Mouse (Mus musculus): ENCODE data around the gene Rpgr.

The Rpgr gene

DNA sequence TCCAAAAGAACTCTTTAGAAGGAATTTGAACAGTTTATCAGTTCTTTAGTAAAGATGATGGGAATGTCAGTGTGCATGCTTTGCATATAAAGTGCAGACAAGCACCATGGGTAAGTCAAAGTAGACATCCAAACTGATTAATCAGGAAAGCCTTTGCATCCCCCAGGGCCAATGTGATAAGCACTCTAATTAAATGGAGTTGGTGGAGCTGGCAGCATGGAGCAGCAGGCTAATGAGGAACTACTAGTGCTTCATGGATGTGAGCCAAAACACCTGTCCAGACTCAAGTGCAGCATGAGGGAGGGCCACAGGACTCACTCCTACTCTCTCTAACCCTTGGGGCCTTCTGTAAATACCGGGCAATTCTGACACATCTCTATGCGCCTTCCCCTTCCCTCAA lies 145.2 kb downstream of the Rpgr start:
- no peak for DNase-seq (ENCODE audit: low read depth)

DNA sequence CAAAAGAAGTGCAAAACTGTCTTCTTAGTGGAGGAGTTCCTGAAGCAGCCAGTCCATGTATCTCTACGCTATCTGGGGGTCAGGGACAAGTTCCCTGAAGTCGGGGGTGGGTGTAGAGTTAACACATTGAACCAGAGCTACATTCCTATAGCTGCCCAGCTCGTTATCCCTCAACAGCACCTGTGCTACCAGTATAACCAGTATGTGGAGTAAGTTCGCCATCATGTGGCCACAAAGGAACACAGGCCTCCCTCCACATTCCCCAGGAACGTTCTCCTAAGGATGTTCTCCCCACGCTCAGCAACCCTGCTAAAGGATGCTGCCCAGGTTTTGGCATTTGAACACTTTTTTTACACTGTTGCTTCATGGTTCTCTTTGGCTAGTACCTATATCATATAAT lies 146.0 kb downstream of the Rpgr start:
- DNase-seq (ENCODE audit: low read depth) = no peak

DNA sequence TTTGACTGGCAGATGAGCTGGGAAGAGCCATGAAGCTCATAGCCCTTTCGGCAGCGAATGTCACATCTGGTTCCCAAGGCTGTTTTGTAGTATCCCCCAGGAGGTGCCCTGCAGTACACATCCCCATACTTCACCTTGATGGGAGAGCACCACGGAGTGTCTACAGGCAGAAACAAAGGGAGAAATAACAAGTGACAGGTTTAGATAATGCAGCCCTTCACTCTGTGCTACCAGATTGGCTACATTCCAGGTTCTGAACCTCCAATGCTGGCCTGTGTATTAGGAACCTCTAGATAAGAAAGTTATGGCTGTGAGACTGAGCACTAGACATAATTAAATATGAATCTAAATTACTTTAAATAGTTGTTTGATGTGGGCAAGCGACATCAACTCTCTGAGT lies 147.3 kb downstream of the Rpgr start:
- no peak for DNase-seq (ENCODE audit: low read depth)

DNA sequence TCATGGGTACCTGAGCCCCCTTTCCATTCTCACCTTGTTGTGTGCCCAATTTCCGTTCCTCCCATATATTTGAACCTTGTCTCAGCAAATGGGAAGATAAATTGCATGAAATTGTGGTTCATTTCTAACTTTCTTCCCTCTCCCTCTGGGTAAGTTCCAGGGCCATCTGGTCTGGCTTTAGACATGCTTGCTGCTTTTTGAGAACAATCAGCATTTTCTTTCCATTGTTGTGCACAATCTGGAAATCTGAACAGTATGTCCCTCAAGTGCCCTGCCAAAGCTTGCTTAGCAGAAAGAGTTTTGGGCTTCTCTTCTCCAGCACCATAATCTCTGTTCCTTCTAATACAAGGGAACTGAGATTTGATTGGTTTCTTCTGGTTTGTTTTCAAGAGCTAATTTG lies 152.9 kb downstream of the Rpgr start:
- DNase-seq (ENCODE audit: low read depth) = no peak

DNA sequence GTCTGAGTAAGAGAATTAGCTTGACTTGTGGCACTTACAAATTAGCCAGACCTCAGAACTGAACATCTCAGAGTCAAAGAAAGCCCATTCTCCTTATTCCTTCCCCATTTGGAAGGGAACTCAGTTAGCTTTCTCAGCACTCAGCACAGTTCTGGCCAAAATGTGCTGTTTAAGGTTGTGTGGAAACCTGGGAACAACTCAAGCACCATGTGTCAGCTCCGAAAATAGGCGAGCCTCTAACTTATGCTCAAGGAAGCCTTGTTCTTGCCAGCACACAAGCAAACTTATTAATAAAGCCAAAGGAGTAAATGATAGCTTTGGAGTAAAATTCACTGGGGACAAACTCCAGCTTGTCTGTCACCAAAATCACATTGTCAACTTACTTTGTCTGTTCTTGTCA lies 153.4 kb downstream of the Rpgr start:
- DNase-seq (ENCODE audit: low read depth) = no peak

DNA sequence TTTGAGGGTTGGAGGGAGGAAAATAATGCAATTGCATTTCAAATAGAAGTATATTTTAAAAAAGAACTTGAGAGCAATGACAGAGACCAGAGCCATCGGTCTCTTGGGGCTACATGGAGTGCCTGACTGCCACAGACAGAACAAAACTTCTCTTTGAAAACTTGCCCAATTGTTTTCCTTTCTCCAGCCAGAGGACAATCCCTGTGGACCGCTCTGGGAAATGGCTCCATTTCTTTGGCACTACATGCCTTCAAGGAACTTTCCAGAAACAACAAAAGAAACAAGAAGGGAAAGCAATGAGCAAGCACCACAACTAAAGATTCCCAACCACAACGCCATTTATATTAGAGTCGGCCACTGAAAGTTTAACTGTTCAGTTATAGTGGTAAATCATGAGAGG lies 154.5 kb downstream of the Rpgr start:
- no peak for DNase-seq (ENCODE audit: low read depth)

DNA sequence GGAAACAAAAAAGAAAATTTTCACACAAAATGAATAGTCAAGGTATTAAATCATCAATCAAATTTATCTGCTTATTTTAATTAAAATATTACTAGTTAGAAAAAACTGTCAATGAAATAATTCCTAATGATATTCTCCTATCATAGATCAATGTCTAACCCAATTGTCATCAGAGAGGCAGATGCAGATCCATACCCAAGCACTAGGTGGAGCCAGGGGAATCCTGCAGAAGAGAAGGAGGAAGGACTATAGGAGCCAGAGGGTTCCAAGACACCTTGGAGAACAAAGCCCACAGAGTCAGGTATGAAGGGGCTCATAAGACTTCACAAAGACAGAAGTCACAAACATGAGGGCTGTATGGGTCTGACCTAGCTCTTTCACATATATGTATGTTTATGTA lies 182.1 kb downstream of the Rpgr start:
- DNase-seq (ENCODE audit: low read depth) = no peak

Measured in induced T-regulatory cell, adult 2 months (primary cell).